ENCODE assay signal across 25 mouse cellular contexts in the genomic region with DNA sequence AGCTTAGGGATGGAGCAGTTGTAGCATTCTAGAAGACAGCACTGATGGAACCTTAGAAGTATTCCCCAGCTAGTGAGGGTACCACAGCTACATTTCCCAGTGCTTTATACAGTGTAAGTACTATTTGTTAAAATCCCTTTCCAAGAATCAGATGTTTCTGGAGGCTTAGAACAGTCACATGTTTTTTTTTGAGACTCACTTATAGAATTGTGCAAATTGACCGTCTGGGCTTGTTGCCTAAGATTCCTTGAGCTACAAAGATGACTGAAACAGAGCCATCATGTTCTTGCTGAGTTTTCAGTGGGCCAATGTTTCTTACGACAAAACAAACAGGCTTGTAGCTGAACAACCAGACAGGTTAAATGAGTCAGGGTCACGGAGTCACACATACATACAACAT.
"Had no signal": no experiment of that assay in that cellular context is flagged by ENCODE, and none has a peak within 500 bp of the region (broad histone marks: within the 10 kb centered on the region; RNA-seq: fewer than 3 reads in every experiment).

No protein-coding gene starts in this region.

- H3K27ac ChIP-seq: heart, adult 2 months; heart, embryonic 13.5 days; heart, embryonic 15.5 days; hindbrain, embryonic 13.5 days; hindbrain, embryonic 15.5 days; hindbrain, postnatal 0 days; kidney, embryonic 15.5 days; kidney, postnatal 0 days; left cerebral cortex, adult 2 months; limb, embryonic 10.5 days; limb, embryonic 12.5 days; liver, embryonic 14.5 days had no signal

- ATAC-seq: hindbrain, postnatal 0 days; intestine, embryonic 16.5 days had no signal

- H3K4me3 ChIP-seq: heart, adult 2 months; heart, embryonic 13.5 days; heart, embryonic 15.5 days; hindbrain, embryonic 13.5 days; hindbrain, embryonic 15.5 days; kidney, embryonic 15.5 days; left cerebral cortex, adult 2 months; limb, embryonic 10.5 days; limb, embryonic 12.5 days had no signal

- H3K27me3 ChIP-seq: hindbrain, embryonic 15.5 days had no signal

- H3K4me1 ChIP-seq: heart, embryonic 13.5 days; heart, embryonic 15.5 days; hindbrain, embryonic 13.5 days; hindbrain, embryonic 15.5 days; kidney, embryonic 15.5 days; limb, embryonic 10.5 days; limb, embryonic 12.5 days had no signal

- H3K9ac ChIP-seq: heart, embryonic 13.5 days; heart, embryonic 15.5 days; hindbrain, embryonic 13.5 days; hindbrain, embryonic 15.5 days; kidney, embryonic 15.5 days; limb, embryonic 12.5 days; liver, embryonic 14.5 days had no signal

- H3K9me3 ChIP-seq: heart, embryonic 13.5 days; heart, embryonic 15.5 days; hindbrain, embryonic 13.5 days; hindbrain, embryonic 15.5 days; kidney, embryonic 15.5 days; limb, embryonic 10.5 days; limb, embryonic 12.5 days had no signal

- H3K4me2 ChIP-seq: heart, embryonic 11.5 days; heart, embryonic 13.5 days; heart, embryonic 15.5 days; hindbrain, embryonic 13.5 days; hindbrain, embryonic 15.5 days; kidney, embryonic 15.5 days; limb, embryonic 12.5 days; liver, embryonic 11.5 days had no signal

- DNase-seq: gastrocnemius, postnatal 14 days; gastrocnemius, postnatal 36 days; heart, adult 2 months; heart, postnatal 14 days; heart, postnatal 36 days; kidney, adult 11 months; kidney, adult 2 months; kidney, adult 9 months; kidney, postnatal 14 days; kidney, postnatal 36 days; liver had no signal

- H3K36me3 ChIP-seq: heart, embryonic 13.5 days; heart, embryonic 15.5 days; hindbrain, embryonic 13.5 days; hindbrain, embryonic 15.5 days; kidney, embryonic 15.5 days; limb, embryonic 10.5 days; limb, embryonic 12.5 days had no signal
